Mouse (Mus musculus): ENCODE measurements around the gene Herc6. TPM values are rescaled to one million over a fixed set of nuclear protein-coding genes. Genes with fewer than 3 reads are reported as not detected.
A peak's percentile ranks its signal among the peaks of the same experiment; 100 is the strongest.

The Herc6 gene
- polyA plus RNA-seq (2012; rRNA removed) = 9.9 and 11.6 TPM in 2 replicates

GRCm38 (mm10) chr6:57580881-57581548 is at the start of gene Herc6:
Herc6 (plus strand) TSS chr6:57581000.
- WGBS = under 1% methylated on average over 16 of the region's 16 CpGs

GRCm38 (mm10) chr6:57531011-57531410 is 49.8 kb upstream of the Herc6 start:
- H3K4me1 ChIP-seq (ENCODE audit: control insufficient read depth, insufficient read depth, low read length) = no peaks in the 10 kb centered on the region; the same call in 1 of the 2 replicates
- no peak for DNase-seq
- no peak for TF ChIP-seq POLR2A (IDR thresholded peaks at IDR 0.05; ENCODE audit: borderline replicate concordance, extremely low read depth, low read depth, low read length)
- TF ChIP-seq CTCF (IDR thresholded peaks at IDR 0.05; ENCODE audit: insufficient read depth, low read length) = no peak
- 57% methylated on average over 4 of the region's 4 CpGs for WGBS
- no peak overlapping the region for H3K4me3 ChIP-seq (replicated peaks; ENCODE audit: extremely low read depth, low read depth, low read length)

More at GRCm38 (mm10) chr6:57580881-57581548, at the start of gene Herc6:
- DNase-seq = peak; percentile 73
- TF ChIP-seq CTCF (IDR thresholded peaks at IDR 0.05; ENCODE audit: insufficient read depth, low read length) (no peak), POLR2A (IDR thresholded peaks at IDR 0.05; ENCODE audit: borderline replicate concordance, extremely low read depth, low read depth, low read length) (peak; percentile 91; the same call in 1 of the 2 replicates)
- Histone ChIP-seq H3K4me3 (replicated peaks; ENCODE audit: extremely low read depth, low read depth, low read length) (peak within 1 kb of the TSS; percentile 95), H3K4me1 (ENCODE audit: control insufficient read depth, insufficient read depth, low read length) (peaks cover 2% of the 10 kb centered on the region)

- DNase-seq = no peak
- WGBS = 66% methylated on average over 1 of the region's 1 CpGs
- Histone ChIP-seq H3K4me3 (replicated peaks; ENCODE audit: extremely low read depth, low read depth, low read length) (no peak overlapping the region), H3K4me1 (ENCODE audit: control insufficient read depth, insufficient read depth, low read length) (no peaks in the 10 kb centered on the region; the same call in 1 of the 2 replicates)
- TF ChIP-seq CTCF (IDR thresholded peaks at IDR 0.05; ENCODE audit: insufficient read depth, low read length) (no peak), POLR2A (IDR thresholded peaks at IDR 0.05; ENCODE audit: borderline replicate concordance, extremely low read depth, low read depth, low read length) (no peak)
Observed at GRCm38 (mm10) chr6:57531441-57531840, 49.4 kb upstream of the Herc6 start.

GRCm38 (mm10) chr6:57532022-57532421 is 48.8 kb upstream of the Herc6 start:
- TF ChIP-seq CTCF (IDR thresholded peaks at IDR 0.05; ENCODE audit: insufficient read depth, low read length) (no peak), POLR2A (IDR thresholded peaks at IDR 0.05; ENCODE audit: borderline replicate concordance, extremely low read depth, low read depth, low read length) (no peak)
- WGBS = 47% methylated on average over 1 of the region's 1 CpGs
- H3K4me3 ChIP-seq (replicated peaks; ENCODE audit: extremely low read depth, low read depth, low read length) = no peak overlapping the region
- no peak for DNase-seq
- H3K4me1 ChIP-seq (ENCODE audit: control insufficient read depth, insufficient read depth, low read length) = no peaks in the 10 kb centered on the region; the same call in 1 of the 2 replicates

- DNase-seq = no peak
- H3K4me3 ChIP-seq (replicated peaks; ENCODE audit: extremely low read depth, low read depth, low read length) = no peak overlapping the region
- TF ChIP-seq CTCF (IDR thresholded peaks at IDR 0.05; ENCODE audit: insufficient read depth, low read length) = no peak
- no peak for TF ChIP-seq POLR2A (IDR thresholded peaks at IDR 0.05; ENCODE audit: borderline replicate concordance, extremely low read depth, low read depth, low read length)
- H3K4me1 ChIP-seq (ENCODE audit: control insufficient read depth, insufficient read depth, low read length) = no peaks in the 10 kb centered on the region; the same call in 1 of the 2 replicates
- 12% methylated on average over 2 of the region's 2 CpGs for WGBS
Observed at GRCm38 (mm10) chr6:57533410-57533809, 47.4 kb upstream of the Herc6 start.

- Histone ChIP-seq H3K4me1 (ENCODE audit: control insufficient read depth, insufficient read depth, low read length) (no peaks in the 10 kb centered on the region; the same call in 1 of the 2 replicates), H3K4me3 (replicated peaks; ENCODE audit: extremely low read depth, low read depth, low read length) (peak overlapping the region; percentile 86)
- TF ChIP-seq POLR2A (IDR thresholded peaks at IDR 0.05; ENCODE audit: borderline replicate concordance, extremely low read depth, low read depth, low read length) (no peak), CTCF (IDR thresholded peaks at IDR 0.05; ENCODE audit: insufficient read depth, low read length) (no peak)
- under 1% methylated on average over 8 of the region's 8 CpGs for WGBS
- no peak for DNase-seq
Observed at GRCm38 (mm10) chr6:57534231-57534610, 46.6 kb upstream of the Herc6 start.

GRCm38 (mm10) chr6:57534611-57535286 is 46.1 kb upstream of the Herc6 start:
- Histone ChIP-seq H3K4me1 (ENCODE audit: control insufficient read depth, insufficient read depth, low read length) (no peaks in the 10 kb centered on the region; the same call in 1 of the 2 replicates), H3K4me3 (replicated peaks; ENCODE audit: extremely low read depth, low read depth, low read length) (peak overlapping the region; percentile 86)
- TF ChIP-seq POLR2A (IDR thresholded peaks at IDR 0.05; ENCODE audit: borderline replicate concordance, extremely low read depth, low read depth, low read length) (no peak), CTCF (IDR thresholded peaks at IDR 0.05; ENCODE audit: insufficient read depth, low read length) (no peak)
- WGBS = under 1% methylated on average over 31 of the region's 31 CpGs
- peak; percentile 59 for DNase-seq

GRCm38 (mm10) chr6:57535386-57535936 is 45.3 kb upstream of the Herc6 start, which contains the start of gene Ppm1k:
Ppm1k (minus strand) TSS chr6:57535468.
- no peaks in the 10 kb centered on the region; the same call in 1 of the 2 replicates for H3K4me1 ChIP-seq (ENCODE audit: control insufficient read depth, insufficient read depth, low read length)
- TF ChIP-seq POLR2A (IDR thresholded peaks at IDR 0.05; ENCODE audit: borderline replicate concordance, extremely low read depth, low read depth, low read length) (peak; percentile 49; the same call in 1 of the 2 replicates), CTCF (IDR thresholded peaks at IDR 0.05; ENCODE audit: insufficient read depth, low read length) (no peak)
- peak; percentile 98 for DNase-seq
- H3K4me3 ChIP-seq (replicated peaks; ENCODE audit: extremely low read depth, low read depth, low read length) = peak within 1 kb of the TSS; percentile 86
- WGBS = under 1% methylated on average over 24 of the region's 24 CpGs

GRCm38 (mm10) chr6:57535971-57536669 is 44.7 kb upstream of the Herc6 start:
- WGBS = 16% methylated on average over 14 of the region's 14 CpGs
- TF ChIP-seq POLR2A (IDR thresholded peaks at IDR 0.05; ENCODE audit: borderline replicate concordance, extremely low read depth, low read depth, low read length) = no peak
- no peak for TF ChIP-seq CTCF (IDR thresholded peaks at IDR 0.05; ENCODE audit: insufficient read depth, low read length)
- DNase-seq = no peak
- H3K4me3 ChIP-seq (replicated peaks; ENCODE audit: extremely low read depth, low read depth, low read length) = peak overlapping the region; percentile 86
- no peaks in the 10 kb centered on the region; the same call in 1 of the 2 replicates for H3K4me1 ChIP-seq (ENCODE audit: control insufficient read depth, insufficient read depth, low read length)

Data from lung, adult 2 months (tissue).